Mouse (Mus musculus): ENCODE data around the gene Fpr-rs7. TPM values are rescaled to one million over a fixed set of nuclear protein-coding genes. Genes with fewer than 3 reads are reported as not detected.

Fpr-rs7 gene
- not detected in 2 replicates for polyA plus RNA-seq (2014; fragmentation: Nextera tagmentation; extraction: Ambion mirVana)

DNA sequence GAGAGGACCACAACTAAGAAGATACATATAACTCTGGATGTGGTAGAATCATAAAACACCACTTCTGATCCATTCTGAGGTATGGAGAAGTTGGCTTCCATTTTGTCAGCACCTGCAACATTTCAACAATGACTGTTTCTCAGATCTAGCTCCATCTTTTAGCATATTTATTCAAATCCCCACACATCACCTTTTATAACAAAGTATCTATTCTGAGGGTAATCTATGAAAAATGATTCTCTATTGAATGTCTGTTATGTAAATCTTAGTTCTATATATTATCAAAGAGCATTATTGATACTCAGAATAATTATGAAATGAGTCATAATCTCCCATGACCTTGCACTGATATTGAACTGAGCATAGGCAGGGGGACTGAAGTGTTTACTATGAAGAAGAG, at the start of gene Fpr-rs7:
Fpr-rs7 (minus strand) TSS at position 101 of the 400 bp plus-strand sequence.
- ATAC-seq (ENCODE audit: low read depth) = no peak
- no peak within 1 kb of the TSS for H3K9ac ChIP-seq (replicated peaks; ENCODE audit: low read depth, low read length)
- H3K36me3 ChIP-seq (ENCODE audit: control insufficient read depth, insufficient read depth, low read length) = no peaks in the 10 kb centered on the region
- H3K27me3 ChIP-seq (ENCODE audit: control insufficient read depth, insufficient read depth, low read length) = no peaks in the 10 kb centered on the region
- no peak within 1 kb of the TSS for H3K27ac ChIP-seq (ENCODE audit: low read depth, low read length)
- peaks cover 3% of the 10 kb centered on the region; the same call in 1 of the 2 replicates for H3K9me3 ChIP-seq (ENCODE audit: control insufficient read depth, low read length)
- H3K4me3 ChIP-seq (ENCODE audit: low read depth, low read length) = no peak within 1 kb of the TSS
- H3K4me2 ChIP-seq (ENCODE audit: low read depth, low read length) = no peak within 1 kb of the TSS
- no peaks in the 10 kb centered on the region for H3K4me1 ChIP-seq (ENCODE audit: control insufficient read depth, insufficient read depth, low read length)

GRCm38 (mm10) chr17:20074090-20074489, 39.9 kb downstream of the Fpr-rs7 start:
- H3K9ac ChIP-seq (replicated peaks; ENCODE audit: low read depth, low read length) = no peak overlapping the region
- no peak for ATAC-seq (ENCODE audit: low read depth)
- no peak overlapping the region for H3K27ac ChIP-seq (ENCODE audit: low read depth, low read length)
- 83% methylated on average over 6 of the region's 6 CpGs for WGBS
- no peaks in the 10 kb centered on the region for H3K4me1 ChIP-seq (ENCODE audit: control insufficient read depth, insufficient read depth, low read length)
- H3K9me3 ChIP-seq (ENCODE audit: control insufficient read depth, low read length) = peaks cover 3% of the 10 kb centered on the region
- no peaks in the 10 kb centered on the region for H3K36me3 ChIP-seq (ENCODE audit: control insufficient read depth, insufficient read depth, low read length)
- H3K27me3 ChIP-seq (ENCODE audit: control insufficient read depth, insufficient read depth, low read length) = no peaks in the 10 kb centered on the region
- no peak overlapping the region for H3K4me2 ChIP-seq (ENCODE audit: low read depth, low read length)
- H3K4me3 ChIP-seq (ENCODE audit: low read depth, low read length) = no peak overlapping the region

- Histone ChIP-seq H3K4me3 (ENCODE audit: low read depth, low read length) (no peak overlapping the region), H3K9ac (replicated peaks; ENCODE audit: low read depth, low read length) (no peak overlapping the region), H3K4me1 (ENCODE audit: control insufficient read depth, insufficient read depth, low read length) (no peaks in the 10 kb centered on the region), H3K27me3 (ENCODE audit: control insufficient read depth, insufficient read depth, low read length) (no peaks in the 10 kb centered on the region), H3K9me3 (ENCODE audit: control insufficient read depth, low read length) (peaks cover 6% of the 10 kb centered on the region), H3K4me2 (ENCODE audit: low read depth, low read length) (no peak overlapping the region), H3K36me3 (ENCODE audit: control insufficient read depth, insufficient read depth, low read length) (no peaks in the 10 kb centered on the region), H3K27ac (ENCODE audit: low read depth, low read length) (no peak overlapping the region)
- 96% methylated on average over 4 of the region's 4 CpGs for WGBS
- ATAC-seq (ENCODE audit: low read depth) = no peak
Observed at GRCm38 (mm10) chr17:20071656-20072396, 42.2 kb downstream of the Fpr-rs7 start.

Other genes with a start within 250 kb of the Fpr-rs7 start
- not detected in 2 replicates for gene Vmn2r104, start 65.9 kb downstream of the Fpr-rs7 start, polyA plus RNA-seq (2014; fragmentation: Nextera tagmentation; extraction: Ambion mirVana)
- gene Fpr-rs6, start 68.9 kb upstream of the Fpr-rs7 start, polyA plus RNA-seq (2014; fragmentation: Nextera tagmentation; extraction: Ambion mirVana) = not detected in 2 replicates
- gene Vmn2r105, start 120.8 kb upstream of the Fpr-rs7 start, polyA plus RNA-seq (2014; fragmentation: Nextera tagmentation; extraction: Ambion mirVana) = not detected in 2 replicates
- gene Vmn2r106, start 171.3 kb upstream of the Fpr-rs7 start, polyA plus RNA-seq (2014; fragmentation: Nextera tagmentation; extraction: Ambion mirVana) = not detected in 2 replicates
- not detected in 2 replicates for gene Vmn2r107, start 231.0 kb upstream of the Fpr-rs7 start, polyA plus RNA-seq (2014; fragmentation: Nextera tagmentation; extraction: Ambion mirVana)